Mouse (Mus musculus): ENCODE results near the gene Gba2. TPM values are rescaled to one million over a fixed set of nuclear protein-coding genes. Genes with fewer than 3 reads are reported as not detected.

Gba2 gene
- total RNA-seq, 2 experiments from 2014 or later, result 8.1 to 9.3 TPM

DNA sequence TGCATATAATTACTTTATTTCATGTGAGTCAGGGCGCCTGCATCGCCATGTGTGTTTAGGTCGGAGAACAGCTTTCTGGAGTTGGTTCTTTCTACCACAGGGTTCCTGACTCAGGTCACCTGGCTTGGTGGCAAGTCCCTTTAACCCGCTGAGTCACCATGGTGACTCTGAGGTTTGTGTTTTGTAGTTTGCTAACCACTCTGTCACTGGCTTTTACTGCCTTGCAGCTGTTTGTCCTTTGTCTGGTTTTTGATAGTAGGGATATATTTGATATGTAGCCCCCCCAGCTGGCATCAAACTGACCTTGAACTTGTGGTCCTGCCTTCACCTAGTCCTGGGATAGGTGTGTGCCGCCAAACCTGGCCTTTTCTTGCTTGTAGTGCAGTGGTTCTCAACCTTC lies 3.6 kb upstream of the Gba2 start:
- ATAC-seq (replicated peaks; ENCODE audit: poor library complexity), result no peak

DNA sequence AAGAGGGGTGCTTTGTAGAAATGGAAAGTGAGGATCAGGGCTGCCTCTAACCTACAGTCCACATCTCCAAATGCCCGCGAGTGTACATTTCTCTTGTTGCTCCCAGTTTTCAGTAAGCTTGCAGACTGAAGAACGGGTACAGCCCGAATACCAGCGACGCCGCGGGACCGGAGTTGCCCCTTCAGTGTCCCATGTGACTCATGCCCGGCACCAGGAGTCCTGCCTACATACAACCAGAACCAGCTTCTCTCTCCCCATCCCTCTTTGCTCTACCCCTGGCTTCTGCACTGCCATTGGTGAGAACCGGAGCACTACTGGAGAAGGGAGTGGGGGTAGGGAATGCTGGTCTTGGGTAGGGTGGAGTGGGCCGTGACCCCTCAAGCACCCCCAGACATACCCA lies 2.7 kb upstream of the Gba2 start:
- no peak for ATAC-seq (replicated peaks; ENCODE audit: poor library complexity)

DNA sequence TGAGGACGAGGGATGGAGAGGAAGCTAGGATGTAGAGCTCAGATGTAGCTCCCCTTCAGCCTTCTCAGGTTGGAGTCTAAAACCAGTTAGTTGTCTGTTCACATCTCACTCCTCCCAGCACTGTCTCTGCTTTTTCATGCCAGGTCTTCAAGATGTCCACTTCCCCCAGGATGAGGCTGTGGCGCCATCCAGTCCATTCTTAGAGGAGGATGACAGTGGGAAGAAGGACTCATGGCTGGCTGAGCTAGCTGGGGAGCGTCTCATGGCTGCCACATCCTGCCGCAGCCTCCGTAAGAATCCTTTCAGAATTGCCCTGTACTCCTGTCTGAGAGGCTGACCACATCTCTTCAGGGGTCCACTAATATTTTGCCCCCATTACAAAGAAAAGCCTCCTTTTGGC lies 2.0 kb upstream of the Gba2 start:
- ATAC-seq (replicated peaks; ENCODE audit: poor library complexity), result no peak

DNA sequence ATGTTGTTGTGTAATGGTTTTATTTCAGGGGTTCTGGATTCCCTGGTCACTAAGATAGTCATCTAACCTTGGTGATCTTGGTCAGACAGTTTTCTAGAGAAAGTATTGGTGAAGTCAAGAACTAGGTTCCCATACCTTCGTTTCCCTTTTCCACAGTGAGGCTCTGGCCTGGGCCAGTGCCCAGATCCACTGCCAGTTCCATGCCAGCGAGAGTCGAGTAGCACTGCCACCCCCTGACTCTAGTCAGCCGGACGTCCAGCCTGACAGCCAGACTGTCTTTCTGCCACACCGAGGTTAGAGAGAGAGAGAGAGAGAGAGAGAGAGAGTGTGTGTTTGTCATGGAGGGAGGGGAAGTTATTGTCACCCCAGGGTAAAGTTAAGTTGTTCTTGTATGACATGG lies 1.1 kb upstream of the Gba2 start:
- ATAC-seq (replicated peaks; ENCODE audit: poor library complexity), result no peak

DNA sequence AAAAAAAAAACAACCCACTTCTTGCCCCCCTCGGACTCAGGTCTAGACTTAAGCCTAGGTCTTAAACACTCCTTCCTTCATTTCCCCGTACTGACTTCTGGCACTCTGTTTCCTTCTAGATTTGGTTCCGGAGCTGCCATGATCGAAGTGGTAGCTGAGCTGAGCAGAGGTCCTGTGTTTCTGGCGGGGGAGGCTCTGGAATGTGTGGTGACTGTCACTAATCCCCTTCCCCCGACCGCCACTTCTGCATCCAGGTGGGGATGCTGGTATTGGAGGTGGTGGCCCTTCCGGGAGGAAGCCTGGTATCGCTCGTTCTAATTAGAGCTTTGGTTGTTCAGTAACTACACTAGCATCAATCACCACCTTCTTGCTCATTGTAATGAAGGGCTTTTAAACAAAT lies 583 bp upstream of the Gba2 start:
- no peak for ATAC-seq (replicated peaks; ENCODE audit: poor library complexity)

DNA sequence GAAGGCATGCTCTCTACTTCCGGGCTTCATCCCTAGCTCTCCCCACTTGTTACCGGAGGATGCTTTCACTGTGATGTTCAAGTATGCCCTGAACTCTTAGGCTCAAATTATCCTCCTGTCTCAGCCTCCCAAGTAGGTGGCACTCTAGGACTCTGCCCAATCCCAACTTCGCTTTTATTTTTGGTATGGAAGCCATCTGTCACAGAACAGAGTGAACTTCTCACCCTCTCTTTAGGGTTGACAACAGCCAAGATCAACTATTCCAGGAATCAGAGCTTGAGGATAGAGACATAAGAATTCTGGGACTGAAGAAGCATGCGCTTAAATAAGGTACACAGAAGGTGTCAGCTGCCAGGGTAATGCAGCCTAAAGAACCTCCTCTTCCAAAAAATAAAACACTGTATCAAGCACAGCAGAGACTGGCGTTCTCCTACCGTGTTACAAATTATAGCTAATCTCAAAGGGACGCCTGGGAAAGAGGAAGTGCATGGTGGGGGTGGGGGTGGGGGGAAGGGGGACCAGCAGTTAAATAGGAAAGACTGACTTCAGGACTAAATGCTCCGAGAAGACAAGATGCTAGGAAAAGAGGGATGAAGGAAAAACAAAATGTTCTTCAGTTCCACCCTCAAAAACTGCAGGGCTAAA lies 1.3 kb downstream of the Gba2 start:
- ATAC-seq (replicated peaks; ENCODE audit: poor library complexity), result no peak

DNA sequence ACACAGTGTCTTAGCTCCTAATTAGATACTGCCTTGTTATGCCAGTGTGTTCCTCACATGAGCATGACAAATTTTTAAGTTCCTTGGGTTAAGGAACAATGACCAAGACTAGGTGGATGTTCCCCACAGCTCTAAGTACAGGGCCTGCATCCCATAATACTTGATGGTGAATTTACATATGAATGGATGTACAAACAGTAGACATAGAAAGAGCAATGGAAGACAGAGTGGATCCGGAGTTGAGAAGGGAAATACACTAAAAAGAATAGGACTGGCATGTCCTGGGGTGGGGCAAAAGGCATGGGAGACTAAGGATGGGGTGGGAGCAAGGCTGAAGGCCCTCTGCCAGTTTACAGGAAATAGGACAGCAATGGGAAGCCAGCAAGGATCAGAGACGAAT lies 3.3 kb downstream of the Gba2 start:
- no peak for ATAC-seq (replicated peaks; ENCODE audit: poor library complexity)

DNA sequence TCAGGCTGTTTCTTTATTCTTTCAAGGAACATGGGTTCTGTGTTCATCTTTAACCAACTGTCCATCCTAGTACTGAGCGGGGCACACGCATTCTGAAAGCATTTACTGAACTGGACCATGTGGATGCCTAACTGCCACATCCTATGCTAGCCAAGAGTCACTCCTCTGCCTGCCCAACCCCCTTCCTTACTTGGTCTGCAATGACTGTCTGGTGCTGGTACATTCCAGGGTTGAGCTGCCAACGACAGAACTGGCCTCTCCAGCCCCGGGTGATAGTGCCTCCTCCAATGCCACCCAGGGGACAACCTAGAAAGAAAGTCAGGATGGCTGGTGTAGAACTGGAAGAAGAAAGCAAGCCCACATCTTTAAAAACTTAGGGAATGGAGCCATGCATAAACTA lies 5.1 kb downstream of the Gba2 start:
- no peak for ATAC-seq (replicated peaks; ENCODE audit: poor library complexity)

DNA sequence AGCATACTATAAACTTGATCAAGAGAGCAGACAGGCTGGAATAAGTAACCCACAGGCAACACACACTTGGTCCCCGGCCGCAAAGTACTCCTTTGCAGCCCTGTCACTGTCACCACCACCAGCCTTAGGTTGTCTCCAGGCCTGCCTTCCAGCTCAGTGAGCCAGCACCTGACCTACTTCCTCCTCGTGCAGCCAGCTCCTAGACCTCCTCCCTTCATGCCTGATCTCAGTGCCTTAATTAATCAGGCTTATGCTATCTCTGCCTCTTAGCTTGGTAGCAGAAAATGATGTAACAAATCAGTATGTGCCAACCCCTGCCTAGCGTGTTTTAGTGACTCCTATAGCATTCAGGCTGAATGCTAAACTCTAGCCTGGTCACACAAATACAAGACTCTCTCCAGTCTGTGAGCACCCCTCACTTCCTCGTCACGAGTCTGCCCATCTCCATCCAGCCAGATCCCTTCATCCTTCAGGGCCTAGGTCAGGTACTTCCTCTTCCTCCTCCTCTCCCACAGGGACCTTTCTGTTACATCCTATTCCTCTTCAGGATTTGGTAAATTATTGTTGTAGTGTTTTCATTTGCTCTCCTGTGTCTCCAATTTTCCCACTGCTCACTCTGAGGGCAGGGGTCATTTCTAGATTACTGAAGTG lies 7.2 kb downstream of the Gba2 start:
- 0 out of 2 replicates have a peak, but pooled peaks have one; percentile 17 for ATAC-seq (replicated peaks; ENCODE audit: poor library complexity)

DNA sequence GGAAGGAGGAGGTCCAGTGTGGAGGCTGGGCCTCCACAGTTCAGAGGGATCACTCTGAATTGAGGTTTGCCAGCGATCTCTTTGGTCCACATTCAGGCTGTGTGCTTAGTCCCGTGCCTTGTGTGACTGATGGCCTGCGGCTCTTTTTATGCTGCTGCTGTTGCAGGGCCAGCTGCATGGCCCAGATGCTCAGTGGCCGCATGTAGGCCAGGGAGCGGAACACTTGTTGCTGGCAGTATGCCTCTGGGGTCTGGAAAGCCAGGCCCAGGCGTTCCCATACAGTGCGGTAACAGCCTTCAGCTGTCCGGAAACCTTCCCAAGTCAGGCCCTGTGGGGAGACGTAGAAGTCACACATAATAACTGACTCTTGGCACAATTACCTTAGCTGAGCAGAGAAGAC lies 11.5 kb downstream of the Gba2 start:
- no peak for ATAC-seq (replicated peaks; ENCODE audit: poor library complexity)

DNA sequence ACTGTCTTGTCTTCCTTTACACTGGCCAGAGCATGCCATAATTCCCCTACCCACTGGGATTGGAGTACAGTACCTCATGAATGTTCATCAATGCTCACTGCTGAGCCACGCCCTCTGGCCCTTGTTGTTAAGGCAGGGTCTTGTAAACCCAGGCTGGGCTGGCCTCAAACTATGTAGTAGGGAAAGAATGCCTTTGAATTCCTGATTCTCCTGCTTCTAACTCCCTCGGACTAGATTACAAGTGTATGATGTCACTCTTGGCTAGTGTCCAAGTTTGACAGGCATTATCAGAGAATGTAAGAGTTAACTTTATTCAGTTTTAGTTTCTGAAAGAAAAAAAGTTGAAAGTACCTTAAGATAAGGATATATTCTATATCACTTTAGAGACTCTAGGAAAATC lies 14.4 kb downstream of the Gba2 start:
- no peak for ATAC-seq (replicated peaks; ENCODE audit: poor library complexity)

DNA sequence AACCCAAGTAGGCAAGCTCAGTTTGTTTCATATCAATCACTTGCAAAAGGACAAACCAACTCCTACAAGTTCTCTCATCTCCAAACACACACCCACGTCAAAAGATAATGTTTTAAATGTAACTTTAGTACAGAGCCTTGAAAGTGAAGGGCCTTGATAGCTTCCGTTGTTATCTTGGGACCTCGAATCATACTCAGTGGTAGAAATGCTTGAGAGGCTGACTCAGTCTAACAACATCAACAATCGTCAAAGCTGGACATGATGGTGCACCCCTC lies 15.1 kb downstream of the Gba2 start:
- no peak for ATAC-seq (replicated peaks; ENCODE audit: poor library complexity)

DNA sequence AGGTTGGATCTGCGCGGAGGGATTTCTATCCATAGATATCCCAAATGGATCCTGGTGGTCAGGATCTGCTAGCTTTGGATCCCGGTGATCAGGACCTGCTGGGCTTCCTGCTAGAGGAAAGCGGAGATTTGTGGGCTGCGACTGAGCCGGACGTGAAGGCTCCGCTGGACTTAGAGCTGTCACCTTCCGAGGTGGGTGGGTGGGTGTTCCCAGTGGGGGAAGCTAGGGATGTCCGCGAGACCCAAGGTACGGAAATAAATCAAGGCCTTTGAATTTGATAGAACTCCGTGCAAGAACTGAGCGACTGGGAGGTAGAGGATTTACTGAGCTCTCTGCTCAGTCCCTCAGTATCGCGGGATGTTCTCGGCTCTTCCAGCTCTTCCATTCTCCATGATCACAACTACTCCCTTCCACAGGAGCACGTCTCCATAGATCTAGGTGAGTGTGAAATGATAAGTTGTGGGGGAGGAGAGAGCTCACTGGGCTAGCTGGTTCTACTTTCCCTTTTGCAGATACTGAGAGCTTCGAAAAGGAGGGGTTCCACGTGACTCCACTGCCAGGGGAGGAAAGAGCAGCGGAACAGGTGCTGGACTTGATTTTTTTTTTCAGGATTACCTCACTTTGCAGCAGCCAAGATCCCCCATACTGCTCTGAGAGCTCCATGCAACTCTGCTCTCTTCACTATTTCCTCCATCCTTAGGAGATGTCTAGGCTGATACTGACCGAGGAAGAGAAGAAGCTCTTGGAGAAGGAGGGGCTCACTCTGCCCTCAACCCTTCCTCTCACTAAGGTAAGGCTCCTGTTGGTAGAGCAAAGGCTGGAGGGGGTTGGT lies 15.7 kb downstream of the Gba2 start:
- no peak for ATAC-seq (replicated peaks; ENCODE audit: poor library complexity)

DNA sequence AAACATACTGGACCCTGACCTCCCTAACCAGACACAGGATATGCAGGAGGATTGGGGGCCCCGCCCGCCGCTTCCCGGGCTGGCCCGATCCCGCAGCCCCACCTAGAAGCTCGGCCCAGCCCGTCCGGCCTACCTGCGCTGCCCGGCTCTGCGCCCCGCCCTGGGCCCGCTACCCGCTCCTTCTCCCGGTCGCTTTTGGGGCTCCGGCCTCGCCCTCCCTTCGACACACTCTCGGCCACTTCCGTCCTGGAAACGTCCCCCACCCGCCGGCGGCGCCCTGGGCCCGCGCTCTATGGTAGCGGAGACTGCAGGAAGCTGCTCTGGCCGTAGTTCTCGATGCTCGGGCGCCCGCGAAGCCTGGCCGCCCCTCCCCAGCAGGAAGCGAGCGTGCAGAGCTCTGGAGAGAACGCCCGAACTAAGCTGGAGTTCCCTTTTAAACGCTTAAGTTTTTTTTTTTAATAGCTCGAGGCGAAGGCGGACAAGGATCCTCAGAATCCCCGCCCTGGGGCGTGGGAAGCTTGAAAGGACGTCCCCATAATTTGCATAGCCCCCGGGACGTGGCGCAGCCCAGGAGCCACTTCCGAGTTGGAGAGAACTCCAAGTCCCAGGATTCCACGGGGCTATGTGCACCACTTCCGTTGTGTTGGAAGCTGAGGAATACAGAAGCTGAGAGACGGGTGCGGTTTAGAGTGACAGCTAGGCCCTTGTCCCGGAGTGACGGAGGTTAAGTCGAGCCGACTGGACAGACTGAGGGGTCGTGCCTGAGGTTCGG lies 16.5 kb downstream of the Gba2 start, which contains the start of the genes Creb3 and Tln1:
Creb3 (plus strand) TSS at position 336 of the 772 bp plus-strand sequence.
Tln1 (minus strand) TSS at position 695 of the 772 bp plus-strand sequence.
- ATAC-seq (replicated peaks; ENCODE audit: poor library complexity), result peak; percentile 71

DNA sequence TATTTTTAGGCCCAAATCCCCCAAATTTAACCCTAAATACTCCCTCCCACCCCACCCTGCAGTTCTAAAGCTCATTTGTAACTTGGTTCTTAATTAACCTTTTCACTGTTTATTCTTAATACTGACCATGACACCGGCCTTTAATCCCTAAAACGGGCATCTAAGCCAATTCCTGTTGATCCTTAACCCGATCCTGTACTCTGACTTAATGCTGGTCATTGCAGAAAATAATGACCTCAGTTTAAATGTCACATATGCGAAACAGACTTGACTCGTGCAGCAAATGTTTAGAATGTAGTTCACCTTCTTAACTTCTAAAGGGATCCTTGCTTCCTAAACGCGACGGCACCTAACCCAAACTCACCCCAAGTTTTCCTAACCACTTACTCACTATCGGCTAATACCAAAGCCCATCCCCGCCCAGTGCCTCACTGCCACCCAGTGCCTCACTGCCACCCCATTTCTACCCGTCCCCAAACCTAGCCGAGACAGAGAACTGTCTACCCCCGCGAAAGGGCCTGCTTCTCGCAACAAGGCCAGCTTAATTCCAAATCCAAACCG lies 17.2 kb downstream of the Gba2 start:
- ATAC-seq (replicated peaks; ENCODE audit: poor library complexity), result 0 out of 2 replicates have a peak, but pooled peaks have one; percentile 11

DNA sequence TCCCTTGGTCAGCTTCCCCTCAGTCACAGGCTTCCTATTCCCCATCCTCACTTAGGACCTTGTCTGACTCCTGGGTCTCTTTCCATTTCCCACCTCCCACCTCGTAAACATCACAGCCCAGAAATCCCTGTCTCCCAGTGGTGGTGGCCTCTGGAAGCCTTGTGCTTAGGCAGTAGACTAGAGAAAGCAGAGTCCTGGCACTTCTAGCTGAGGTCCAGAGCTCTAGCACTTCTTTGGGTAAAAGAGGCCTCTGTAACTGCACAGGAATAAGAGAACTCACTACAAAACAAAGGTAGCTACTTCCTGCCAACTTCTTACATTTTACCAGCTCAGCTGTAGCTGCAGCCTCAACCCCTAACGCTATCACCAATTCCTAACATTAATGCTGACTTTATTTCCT lies 17.7 kb downstream of the Gba2 start:
- no peak for ATAC-seq (replicated peaks; ENCODE audit: poor library complexity)

DNA sequence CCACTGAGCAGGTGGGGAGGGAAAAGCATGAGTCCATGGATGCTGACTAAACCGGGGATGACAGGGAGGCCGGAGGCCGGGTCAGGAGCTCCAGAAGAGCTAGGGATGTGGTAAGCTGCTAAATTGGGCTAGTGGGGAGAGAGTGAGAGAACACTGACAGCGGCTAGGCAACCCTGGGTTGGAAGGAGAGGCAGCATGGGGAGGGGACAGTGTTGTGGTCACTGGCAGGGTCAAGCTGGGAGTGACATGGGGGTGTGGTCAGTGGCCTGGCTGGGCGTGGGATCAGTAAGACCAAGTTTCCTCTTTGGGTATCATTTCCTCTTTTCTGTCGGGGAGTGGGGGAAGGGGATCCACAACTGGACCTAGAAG lies 18.4 kb downstream of the Gba2 start:
- ATAC-seq (replicated peaks; ENCODE audit: poor library complexity), result peak; percentile 5; the same call in 1 of the 2 replicates

DNA sequence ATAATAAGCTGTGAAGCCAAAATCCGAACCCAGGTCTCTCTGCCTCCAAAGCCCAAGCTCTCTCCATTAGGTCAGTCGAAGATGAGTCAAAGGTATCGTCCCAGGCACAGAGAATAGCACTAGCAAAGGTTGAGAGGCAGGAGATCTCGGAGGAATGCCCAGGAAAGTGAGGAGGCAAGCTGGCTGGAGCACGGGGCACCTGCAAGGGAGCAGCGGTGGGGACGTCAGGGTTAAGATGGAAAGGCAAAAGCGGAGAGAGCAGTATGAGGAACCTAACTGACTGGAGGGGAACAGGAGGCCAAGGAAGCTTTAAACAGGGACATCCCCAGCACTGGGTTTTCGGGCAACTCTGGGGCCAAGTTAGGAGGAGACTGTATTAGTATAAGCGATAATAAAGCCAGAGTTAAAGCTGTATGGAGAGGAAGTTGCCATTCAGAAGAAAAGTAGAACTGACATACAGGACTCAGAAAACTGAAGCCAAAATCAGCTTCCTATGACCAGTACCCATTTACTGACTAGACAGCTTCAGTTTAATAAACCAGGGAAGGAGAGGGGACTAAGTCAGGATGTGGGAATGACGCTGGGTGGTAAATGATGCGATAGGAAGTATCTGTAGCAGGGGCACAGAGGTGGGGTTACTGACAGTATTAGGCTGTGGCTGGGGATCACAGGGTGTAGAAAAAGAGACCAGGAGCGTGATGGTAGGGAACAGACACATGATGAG lies 19.0 kb downstream of the Gba2 start:
- no peak for ATAC-seq (replicated peaks; ENCODE audit: poor library complexity)

DNA sequence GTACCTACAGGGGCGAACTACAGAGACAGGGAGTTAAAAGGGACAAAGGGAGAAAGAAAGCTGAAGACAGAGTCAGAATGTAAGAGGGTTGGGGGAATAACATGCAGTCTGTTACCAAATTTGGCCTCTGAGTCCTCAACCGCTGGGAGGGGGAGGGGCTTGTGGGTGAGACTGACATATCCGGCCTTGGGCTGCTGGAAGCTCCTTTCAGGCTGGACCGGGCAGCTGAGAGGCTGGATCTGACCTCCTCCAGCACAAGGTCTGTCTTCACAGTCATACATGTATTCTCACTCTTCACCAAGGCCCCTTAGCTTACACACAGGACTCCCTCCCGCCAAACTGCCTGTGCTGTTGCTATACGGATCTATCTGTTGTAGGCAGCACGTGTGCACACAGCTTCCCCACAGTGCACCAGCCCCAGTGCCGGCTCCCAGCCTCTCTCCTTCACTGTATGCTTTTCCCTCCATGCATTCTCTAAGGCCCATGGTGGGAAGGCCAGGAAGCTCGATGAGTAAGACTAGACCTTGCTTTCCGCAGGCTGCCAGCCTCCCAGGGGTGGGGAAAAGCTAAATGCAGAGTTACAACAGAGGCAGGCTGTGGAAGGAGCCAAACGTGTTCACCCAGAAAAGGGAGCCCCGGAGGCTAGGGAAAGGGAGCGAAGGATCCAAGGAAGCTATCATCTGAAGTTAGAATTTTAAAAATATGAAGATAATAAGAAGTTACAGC lies 19.9 kb downstream of the Gba2 start:
- peak; percentile 18; the same call in 1 of the 2 replicates for ATAC-seq (replicated peaks; ENCODE audit: poor library complexity)

Data from megakaryocyte progenitor cell, adult 5-6 weeks (primary cell).